Mouse (Mus musculus) olfactory bulb, adult 2 months (tissue): ENCODE measurements around the gene Vmn1r85.
A peak's percentile ranks its signal among the peaks of the same experiment; 100 is the strongest.

Experiments used
- CTCF ChIP-seq: fragments of 200-500 bp; IDR thresholded peaks from 2 replicates; pipeline ENCODE4 v1.5.1; 2012; ENCODE audit warnings: low read depth, mild to moderate bottlenecking, low read length, moderate library complexity; ENCODE audit not compliant: insufficient read depth
- POLR2A ChIP-seq: fragments of 200-500 bp; IDR thresholded peaks from 2 replicates; pipeline ENCODE4 v1.6.1; 2012; ENCODE audit warnings: mild to moderate bottlenecking, low read depth, low read length, moderate library complexity; ENCODE audit not compliant: insufficient read depth

- TF ChIP-seq POLR2A (peak; percentile 96), CTCF (no peak)
Observed at GRCm38 (mm10) chr7:13037901-13038555, 56.9 kb downstream of the Vmn1r85 start, which contains the start of gene Ube2m.
